Comparison of ENCODE assay signal across 21 mouse cellular contexts in the genomic region with DNA sequence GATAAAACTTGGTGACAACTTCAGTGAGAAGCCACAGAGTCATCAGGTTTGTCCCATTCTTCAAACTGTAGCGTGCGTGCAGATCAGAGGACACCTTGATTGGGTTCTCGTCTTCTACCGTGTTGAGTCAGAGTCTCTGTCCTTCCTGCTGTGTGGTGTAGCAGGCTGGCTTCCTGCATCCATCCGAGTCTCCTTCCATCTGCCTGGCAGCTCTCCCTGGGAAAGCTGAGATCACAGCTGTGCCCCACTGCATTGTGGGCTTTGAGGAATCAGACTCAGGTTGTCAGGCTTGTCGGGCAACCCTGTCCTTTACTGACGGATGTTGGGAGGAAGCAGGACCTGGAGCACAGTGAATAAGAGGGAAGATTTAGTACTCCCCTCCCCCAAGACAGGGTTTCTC. TPM values are rescaled to one million over a fixed set of nuclear protein-coding genes. Genes with fewer than 3 reads are reported as not detected.
DNase-seq lines count a peak whose midpoint lies in the region; ATAC-seq and TF ChIP-seq lines count a peak whose summit lies in the region.
"Had no signal": no experiment of that assay in that cellular context is flagged by ENCODE, and none has a peak within 500 bp of the region (broad histone marks: within the 10 kb centered on the region; RNA-seq: fewer than 3 reads in every experiment).

No protein-coding gene starts in this region.

- H3K4me1 ChIP-seq in forebrain, embryonic 12.5 days, result peaks cover 20% of the 10 kb centered on the region
- H3K4me1 ChIP-seq in forebrain, embryonic 16.5 days (replicated peaks; ENCODE audit: control insufficient read depth, insufficient read depth, low read length), result peaks cover 21% of the 10 kb centered on the region
- peaks cover 25% of the 10 kb centered on the region for H3K4me1 ChIP-seq in kidney, embryonic 15.5 days
- peaks cover 12% of the 10 kb centered on the region for H3K4me1 ChIP-seq in neural tube, embryonic 12.5 days

- no peak for TF ChIP-seq POLR2A in myocyte (IDR thresholded peaks at IDR 0.05; ENCODE audit: insufficient read length, low read depth)

- H3K36me3 ChIP-seq in forebrain, embryonic 12.5 days (replicated peaks), result peaks cover 43% of the 10 kb centered on the region
- peaks cover 18% of the 10 kb centered on the region for H3K36me3 ChIP-seq in forebrain, embryonic 16.5 days (ENCODE audit: control insufficient read depth, insufficient read depth)
- peaks cover 40% of the 10 kb centered on the region for H3K36me3 ChIP-seq in kidney, embryonic 15.5 days
- peaks cover 41% of the 10 kb centered on the region for H3K36me3 ChIP-seq in neural tube, embryonic 12.5 days
- peaks cover 7% of the 10 kb centered on the region for H3K36me3 ChIP-seq in myocyte (ENCODE audit: control insufficient read depth, insufficient read depth)

- H3K9ac ChIP-seq in forebrain, embryonic 12.5 days, result no peak overlapping the region
- no peak overlapping the region for H3K9ac ChIP-seq in forebrain, embryonic 16.5 days (replicated peaks; ENCODE audit: low read depth, low read length)
- H3K9ac ChIP-seq in kidney, embryonic 15.5 days, result peak overlapping the region; percentile 96; the same call in 1 of the 2 replicates
- H3K9ac ChIP-seq in neural tube, embryonic 12.5 days, result no peak overlapping the region

- no peak overlapping the region for H3ac ChIP-seq in myocyte (ENCODE audit: control insufficient read depth, insufficient read length)

- no peak for DNase-seq in kidney, adult 8-10 months
- DNase-seq in neural tube, embryonic 10.5 days (ENCODE audit: extremely low spot score, low spot score), result no peak
- DNase-seq in left cerebral cortex, adult 9 months (ENCODE audit: low spot score in 2 of 2), result no peak
- DNase-seq: adrenal gland, postnatal 36 days; cerebellum, postnatal 14 days; heart, adult 2 months; heart, postnatal 14 days; kidney, postnatal 14 days; layer of hippocampus, adult 9-11 months; thymus, postnatal 36 days had no signal

- H3K4me2 ChIP-seq in forebrain, embryonic 12.5 days, result no peak overlapping the region
- H3K4me2 ChIP-seq in forebrain, embryonic 16.5 days (ENCODE audit: low read length), result no peak overlapping the region
- H3K4me2 ChIP-seq in kidney, embryonic 15.5 days, result 0 out of 2 replicates have a peak overlapping the region, but pooled peaks have one; percentile 85
- H3K4me2 ChIP-seq in neural tube, embryonic 12.5 days (replicated peaks), result peak overlapping the region; percentile 83
- peak overlapping the region; percentile 96 for H3K4me2 ChIP-seq in myocyte (ENCODE audit: low read depth)

- no peaks in the 10 kb centered on the region for H3K9me3 ChIP-seq in forebrain, embryonic 12.5 days
- H3K9me3 ChIP-seq in forebrain, embryonic 16.5 days (ENCODE audit: control insufficient read depth, low read length), result no peaks in the 10 kb centered on the region
- no peaks in the 10 kb centered on the region for H3K9me3 ChIP-seq in kidney, embryonic 15.5 days (replicated peaks)
- no peaks in the 10 kb centered on the region for H3K9me3 ChIP-seq in neural tube, embryonic 12.5 days
- H3K9me3 ChIP-seq: intestine, embryonic 15.5 days; liver, embryonic 12.5 days had no signal

- peaks cover 33% of the 10 kb centered on the region for H3K79me2 ChIP-seq in myocyte (ENCODE audit: control insufficient read depth, insufficient read depth)

- no peak for ATAC-seq in forebrain, embryonic 12.5 days (ENCODE audit: low FRiP score)
- ATAC-seq in forebrain, embryonic 16.5 days, result no peak
- ATAC-seq in kidney, embryonic 15.5 days (replicated peaks; ENCODE audit: low FRiP score), result no peak
- no peak for ATAC-seq in neural tube, embryonic 12.5 days (ENCODE audit: low FRiP score, low read depth)
- ATAC-seq: intestine, embryonic 15.5 days; liver, embryonic 12.5 days; lung, postnatal 0 days had no signal

- H3K27me3 ChIP-seq in forebrain, embryonic 12.5 days, result no peaks in the 10 kb centered on the region
- no peaks in the 10 kb centered on the region for H3K27me3 ChIP-seq in forebrain, embryonic 16.5 days (replicated peaks; ENCODE audit: control insufficient read depth, insufficient read depth, low read length)
- H3K27me3 ChIP-seq in kidney, embryonic 15.5 days, result no peaks in the 10 kb centered on the region
- no peaks in the 10 kb centered on the region for H3K27me3 ChIP-seq in neural tube, embryonic 12.5 days (replicated peaks)
- H3K27me3 ChIP-seq in myocyte (ENCODE audit: control insufficient read depth, insufficient read depth, insufficient read length), result no peaks in the 10 kb centered on the region
- H3K27me3 ChIP-seq: intestine, embryonic 15.5 days; liver, embryonic 12.5 days had no signal

- H3K4me3 ChIP-seq in forebrain, embryonic 12.5 days (replicated peaks), result peak overlapping the region; percentile 100
- no peak overlapping the region for H3K4me3 ChIP-seq in forebrain, embryonic 16.5 days (replicated peaks; ENCODE audit: low read length)
- no peak overlapping the region for H3K4me3 ChIP-seq in kidney, embryonic 15.5 days (replicated peaks)
- H3K4me3 ChIP-seq in neural tube, embryonic 12.5 days, result no peak overlapping the region
- H3K4me3 ChIP-seq in myocyte, result peak overlapping the region; percentile 34

- WGBS in forebrain, embryonic 12.5 days, result 77% methylated on average over 7 of the region's 7 CpGs
- 70% methylated on average over 7 of the region's 7 CpGs for WGBS in forebrain, embryonic 16.5 days
- WGBS in kidney, embryonic 15.5 days, result 68% methylated on average over 7 of the region's 7 CpGs
- WGBS in neural tube, embryonic 12.5 days, result 69% methylated on average over 7 of the region's 7 CpGs

- no peak overlapping the region for H3K27ac ChIP-seq in forebrain, embryonic 12.5 days
- H3K27ac ChIP-seq in forebrain, embryonic 16.5 days (ENCODE audit: low read length), result no peak overlapping the region
- no peak overlapping the region for H3K27ac ChIP-seq in kidney, embryonic 15.5 days
- H3K27ac ChIP-seq in neural tube, embryonic 12.5 days, result no peak overlapping the region
- H3K27ac ChIP-seq: heart, adult 2 months; intestine, embryonic 15.5 days; liver, embryonic 12.5 days had no signal

TF ChIP-seq in myocyte, 11 proteins besides CTCF, POLR2A, EP300 and RAD21:
- TF ChIP-seq CEBPB (IDR thresholded peaks at IDR 0.05; ENCODE audit: insufficient read depth, poor library complexity, severe bottlenecking) (no peak), SRF (IDR thresholded peaks at IDR 0.05; ENCODE audit: control insufficient read depth, insufficient read length, low read depth) (no peak), TCF12 (IDR thresholded peaks at IDR 0.05; ENCODE audit: insufficient read depth, poor library complexity, severe bottlenecking) (no peak), E2F4 (IDR thresholded peaks at IDR 0.05; ENCODE audit: insufficient read depth) (no peak), REST (IDR thresholded peaks at IDR 0.05; ENCODE audit: insufficient read depth, insufficient read length) (no peak), TCF3 (IDR thresholded peaks at IDR 0.05; ENCODE audit: insufficient read length, low read depth) (no peak), POLR2AphosphoS2 (IDR thresholded peaks at IDR 0.05; ENCODE audit: insufficient read length, low read depth) (no peak), MYOG (IDR thresholded peaks at IDR 0.05; ENCODE audit: control insufficient read depth in 1 of 3, insufficient read depth in 1 of 3, insufficient read length in 2 of 3, low read depth in 2 of 3) (no peak), MAX (IDR thresholded peaks at IDR 0.05; ENCODE audit: low read depth) (no peak), MYOD1 (IDR thresholded peaks at IDR 0.05; ENCODE audit: control insufficient read depth in 1 of 3, insufficient read length in 2 of 3, low read depth in 2 of 3) (no peak), USF1 (IDR thresholded peaks at IDR 0.05; ENCODE audit: low read depth) (no peak)
TF ChIP-seq in myocyte: peak in this region for 0.

RNA-seq across cellular contexts. Expression of gene Zbtb17, which starts 1.8 kb away (rescaled TPM):
- polyA plus RNA-seq in forebrain, embryonic 12.5 days (2016; fragmentation: Nextera tagmentation; extraction: Ambion mirVana), result 58.6 and 61.2 TPM in 2 replicates
- 62.0 and 64.2 TPM in 2 replicates for polyA plus RNA-seq in forebrain, embryonic 16.5 days (2015; fragmentation: Nextera tagmentation; extraction: Ambion mirVana)
- polyA plus RNA-seq in kidney, embryonic 15.5 days (2015; fragmentation: Nextera tagmentation; extraction: Ambion mirVana), result 39.8 and 40.4 TPM in 2 replicates
- 51.6 and 55.7 TPM in 2 replicates for polyA plus RNA-seq in neural tube, embryonic 12.5 days (2016; fragmentation: Nextera tagmentation; extraction: Ambion mirVana)
- polyA plus RNA-seq in myocyte (2012; fragmentation: generic; extraction: Trizol), result 30.1 TPM

RNA-seq across cellular contexts. Expression of gene Srarp, which starts 10.3 kb away (rescaled TPM):
- polyA plus RNA-seq in forebrain, embryonic 12.5 days (2016; fragmentation: Nextera tagmentation; extraction: Ambion mirVana), result not detected in 2 replicates
- polyA plus RNA-seq in forebrain, embryonic 16.5 days (2015; fragmentation: Nextera tagmentation; extraction: Ambion mirVana), result not detected in 2 replicates
- not detected in 2 replicates for polyA plus RNA-seq in kidney, embryonic 15.5 days (2015; fragmentation: Nextera tagmentation; extraction: Ambion mirVana)
- polyA plus RNA-seq in neural tube, embryonic 12.5 days (2016; fragmentation: Nextera tagmentation; extraction: Ambion mirVana), result 0.38 TPM in 1 of 2 replicates, not detected in the other
- not detected for polyA plus RNA-seq in myocyte (2012; fragmentation: generic; extraction: Trizol)
- polyA plus RNA-seq: intestine, embryonic 15.5 days; liver, embryonic 12.5 days; lung, postnatal 0 days; small intestine, adult 2 months; stomach, embryonic 14.5 days had no signal

RNA-seq across cellular contexts. Expression of gene Hspb7, which starts 25.6 kb away (rescaled TPM):
- polyA plus RNA-seq in forebrain, embryonic 12.5 days (2016; fragmentation: Nextera tagmentation; extraction: Ambion mirVana), result not detected in 2 replicates
- polyA plus RNA-seq in forebrain, embryonic 16.5 days (2015; fragmentation: Nextera tagmentation; extraction: Ambion mirVana), result not detected in 2 replicates
- 1.0 and 1.1 TPM in 2 replicates for polyA plus RNA-seq in kidney, embryonic 15.5 days (2015; fragmentation: Nextera tagmentation; extraction: Ambion mirVana)
- polyA plus RNA-seq in neural tube, embryonic 12.5 days (2016; fragmentation: Nextera tagmentation; extraction: Ambion mirVana), result 0.14 TPM in 1 of 2 replicates, not detected in the other
- 31.1 TPM for polyA plus RNA-seq in myocyte (2012; fragmentation: generic; extraction: Trizol)

RNA-seq across cellular contexts. Expression of gene Clcnkb, which starts 30.4 kb away (rescaled TPM):
- not detected in 2 replicates for polyA plus RNA-seq in forebrain, embryonic 12.5 days (2016; fragmentation: Nextera tagmentation; extraction: Ambion mirVana)
- polyA plus RNA-seq in forebrain, embryonic 16.5 days (2015; fragmentation: Nextera tagmentation; extraction: Ambion mirVana), result 0.10 TPM in 1 of 2 replicates, not detected in the other
- 19.5 and 19.8 TPM in 2 replicates for polyA plus RNA-seq in kidney, embryonic 15.5 days (2015; fragmentation: Nextera tagmentation; extraction: Ambion mirVana)
- not detected in 2 replicates for polyA plus RNA-seq in neural tube, embryonic 12.5 days (2016; fragmentation: Nextera tagmentation; extraction: Ambion mirVana)
- 0.23 TPM for polyA plus RNA-seq in myocyte (2012; fragmentation: generic; extraction: Trizol)
- polyA plus RNA-seq: intestine, embryonic 15.5 days; liver, embryonic 12.5 days; lung, postnatal 0 days; neural tube, embryonic 14.5 days; small intestine, adult 2 months; stomach, embryonic 14.5 days had no signal

RNA-seq across cellular contexts. Expression of gene Clcnka, which starts 47.7 kb away (rescaled TPM):
- polyA plus RNA-seq in forebrain, embryonic 12.5 days (2016; fragmentation: Nextera tagmentation; extraction: Ambion mirVana), result not detected in 2 replicates
- polyA plus RNA-seq in forebrain, embryonic 16.5 days (2015; fragmentation: Nextera tagmentation; extraction: Ambion mirVana), result not detected in 2 replicates
- polyA plus RNA-seq in kidney, embryonic 15.5 days (2015; fragmentation: Nextera tagmentation; extraction: Ambion mirVana), result 7.6 and 8.5 TPM in 2 replicates
- polyA plus RNA-seq in neural tube, embryonic 12.5 days (2016; fragmentation: Nextera tagmentation; extraction: Ambion mirVana), result not detected in 2 replicates
- 0.85 TPM for polyA plus RNA-seq in myocyte (2012; fragmentation: generic; extraction: Trizol)
- polyA plus RNA-seq: liver, embryonic 12.5 days; small intestine, adult 2 months had no signal

Comparison
In these comparisons a context has a peak if more than half of its experiments do, and no peak if none do; other contexts are left out.
1. H3K4me3 ChIP-seq: peak in forebrain, embryonic 12.5 days (single experiment) and myocyte (single experiment); none in forebrain, embryonic 16.5 days (single experiment), kidney, embryonic 15.5 days (single experiment) and neural tube, embryonic 12.5 days (single experiment).
2. H3K4me2 ChIP-seq: peak in kidney, embryonic 15.5 days (single experiment), neural tube, embryonic 12.5 days (single experiment) and myocyte (single experiment); none in forebrain, embryonic 12.5 days (single experiment) and forebrain, embryonic 16.5 days (single experiment).
3. RNA of gene Hspb7, which starts 25.6 kb away (polyA plus RNA-seq): 31.1 TPM in myocyte (single experiment); 1.0 to 1.1 TPM in kidney, embryonic 15.5 days, 0.14 TPM in neural tube, embryonic 12.5 days, not detected in forebrain, embryonic 12.5 days and not detected in forebrain, embryonic 16.5 days; every median in the first group is over 10 times any median in the second.